Mouse (Mus musculus): Measurements from ENCODE around the gene Lrrc27. TPM values are rescaled to one million over a fixed set of nuclear protein-coding genes. Genes with fewer than 3 reads are reported as not detected.
A peak's percentile ranks its signal among the peaks of the same experiment; 100 is the strongest.

Gene Lrrc27
- total and polyA plus RNA-seq, 3 experiments, result 0.21 TPM; not detected in 2

GRCm38 (mm10) chr7:139200108-139200507 is 12.7 kb upstream of the Lrrc27 start:
- in situ Hi-C loops (cut with MboI; ENCODE audit: low pct_ligation_motif_present, low pct_unique_long_range_greater_than_20kb, low sequenced_read_pairs), result loop anchor here (5.0 kb wide), 1 partner anchor 73 kb away; no protein-coding TSS in a partner anchor
- dilution Hi-C loops (cut with MboI; ENCODE audit: extremely low pct_ligation_motif_present, extremely low pct_unique_long_range_greater_than_20kb, low sequenced_read_pairs), result no loop called here
- Histone ChIP-seq H3K4me1 (ENCODE audit: control insufficient read depth in 1 of 2, insufficient read depth in 2 of 2) (no peaks in the 10 kb centered on the region), H3K27ac (ENCODE audit: insufficient read depth, low read depth) (no peak overlapping the region), H3K4me3 (replicated peaks in 1 of 3; ENCODE audit: low read depth in 2 of 3, low read length in 2 of 3, poor library complexity in 1 of 3) (no peak overlapping the region), H3K9ac (ENCODE audit: insufficient read depth, low read depth) (no peak overlapping the region), H3K27me3 (replicated peaks) (peaks cover 77% of the 10 kb centered on the region), H3K36me3 (replicated peaks in 1 of 2; ENCODE audit: control insufficient read depth in 1 of 2, insufficient read depth in 1 of 2, low read length in 1 of 2) (no peaks in the 10 kb centered on the region), H3K4me2 (ENCODE audit: insufficient read depth, low read depth, poor library complexity, severe bottlenecking) (no peak overlapping the region), H3K79me2 (replicated peaks; ENCODE audit: control insufficient read depth, extremely low read depth, insufficient read depth, poor library complexity, severe bottlenecking) (no peaks in the 10 kb centered on the region), H3K9me3 (replicated peaks; ENCODE audit: low read length) (no peaks in the 10 kb centered on the region)
- TF ChIP-seq SIN3A (IDR thresholded peaks at IDR 0.05; ENCODE audit: low read length) (no peak), ETS1 (conservative IDR thresholded peaks at IDR 0.05; ENCODE audit: low read depth, low read length) (no peak), USF2 (conservative IDR thresholded peaks at IDR 0.05; ENCODE audit: low read depth, low read length) (no peak), CTCF (conservative IDR thresholded peaks at IDR 0.05 in 1 of 2, IDR thresholded peaks at IDR 0.05 in 1 of 2; ENCODE audit: low read depth in 2 of 2, low read length in 2 of 2) (peak in 1 of 2 experiments; percentile 65; a peak in 2 of 4 replicates), TCF12 (IDR thresholded peaks at IDR 0.05; ENCODE audit: low read depth, low read length) (no peak), EP300 (IDR thresholded peaks at IDR 0.05; ENCODE audit: low read length) (no peak), RAD21 (IDR thresholded peaks at IDR 0.05; ENCODE audit: low read depth, low read length) (peak; percentile 34), UBTF (IDR thresholded peaks at IDR 0.05; ENCODE audit: low read depth, low read length) (no peak), SMC3 (IDR thresholded peaks at IDR 0.05; ENCODE audit: low read depth, low read length) (peak; percentile 73), ZMIZ1 (IDR thresholded peaks at IDR 0.05; ENCODE audit: low read depth, low read length) (no peak)
- DNase-seq (ENCODE audit: extremely low read depth), result no peak

- no peaks in the 10 kb centered on the region for H3K36me3 ChIP-seq (replicated peaks in 1 of 2; ENCODE audit: control insufficient read depth in 1 of 2, insufficient read depth in 1 of 2, low read length in 1 of 2)
- dilution Hi-C loops (cut with MboI; ENCODE audit: extremely low pct_ligation_motif_present, extremely low pct_unique_long_range_greater_than_20kb, low sequenced_read_pairs) (no loop called here), in situ Hi-C loops (cut with MboI; ENCODE audit: low pct_ligation_motif_present, low pct_unique_long_range_greater_than_20kb, low sequenced_read_pairs) (loop anchor here (5.0 kb wide), 1 partner anchor 74 kb away; no protein-coding TSS in a partner anchor)
- no peak for DNase-seq (ENCODE audit: extremely low read depth)
- H3K4me1 ChIP-seq (ENCODE audit: control insufficient read depth in 1 of 2, insufficient read depth in 2 of 2), result no peaks in the 10 kb centered on the region
- no peak overlapping the region for H3K4me3 ChIP-seq (replicated peaks in 1 of 3; ENCODE audit: low read depth in 2 of 3, low read length in 2 of 3, poor library complexity in 1 of 3)
- no peaks in the 10 kb centered on the region for H3K79me2 ChIP-seq (replicated peaks; ENCODE audit: control insufficient read depth, extremely low read depth, insufficient read depth, poor library complexity, severe bottlenecking)
- H3K27ac ChIP-seq (ENCODE audit: insufficient read depth, low read depth), result no peak overlapping the region
- no peak overlapping the region for H3K4me2 ChIP-seq (ENCODE audit: insufficient read depth, low read depth, poor library complexity, severe bottlenecking)
- no peak overlapping the region for H3K9ac ChIP-seq (ENCODE audit: insufficient read depth, low read depth)
- TF ChIP-seq CHD2 (IDR thresholded peaks at IDR 0.05; ENCODE audit: low read length), result no peak
- no peak for TF ChIP-seq POLR2AphosphoS2 (IDR thresholded peaks at IDR 0.05; ENCODE audit: low read depth, low read length)
- no peak for TF ChIP-seq NRF1 (IDR thresholded peaks at IDR 0.05; ENCODE audit: low read depth, low read length)
- no peak for TF ChIP-seq MAZ (IDR thresholded peaks at IDR 0.05; ENCODE audit: low read depth, low read length)
- no peak for TF ChIP-seq UBTF (IDR thresholded peaks at IDR 0.05; ENCODE audit: low read depth, low read length)
- no peak for TF ChIP-seq ZMIZ1 (IDR thresholded peaks at IDR 0.05; ENCODE audit: low read depth, low read length)
- TF ChIP-seq RCOR1 (conservative IDR thresholded peaks at IDR 0.05; ENCODE audit: low read depth, low read length), result no peak
- no peak for TF ChIP-seq USF1 (IDR thresholded peaks at IDR 0.05; ENCODE audit: low read depth, low read length)
- TF ChIP-seq ZKSCAN1 (IDR thresholded peaks at IDR 0.05; ENCODE audit: borderline replicate concordance, low read depth, low read length), result no peak
- no peak for TF ChIP-seq HCFC1 (IDR thresholded peaks at IDR 0.05; ENCODE audit: low read depth, low read length)
- no peak for TF ChIP-seq ZNF384 (IDR thresholded peaks at IDR 0.05; ENCODE audit: low read depth, low read length)
- no peak for TF ChIP-seq NELFE (IDR thresholded peaks at IDR 0.05; ENCODE audit: low read depth, low read length)
- no peak for TF ChIP-seq JUN (IDR thresholded peaks at IDR 0.05; ENCODE audit: insufficient read depth, low read depth, low read length)
- TF ChIP-seq MYC (IDR thresholded peaks at IDR 0.05; ENCODE audit: low read depth, low read length), result no peak
- no peak for TF ChIP-seq KAT2A (IDR thresholded peaks at IDR 0.05; ENCODE audit: insufficient replicate concordance, low read length)
- no peak for TF ChIP-seq POLR2A (IDR thresholded peaks at IDR 0.05; ENCODE audit: low read depth, low read length)
- H3K9me3 ChIP-seq (replicated peaks; ENCODE audit: low read length), result no peaks in the 10 kb centered on the region
- peaks cover 72% of the 10 kb centered on the region for H3K27me3 ChIP-seq (replicated peaks)
Observed at GRCm38 (mm10) chr7:139201209-139201608, 11.6 kb upstream of the Lrrc27 start.

Data from CH12.LX (cell line).